Mouse (Mus musculus): ENCODE results near the gene Dcp1a. TPM values are rescaled to one million over a fixed set of nuclear protein-coding genes. Genes with fewer than 3 reads are reported as not detected.
A peak's percentile ranks its signal among the peaks of the same experiment; 100 is the strongest.
"Not testable (repeated sequence)": the region's sequence is repeated elsewhere in the genome, so short reads cannot be mapped to it uniquely, and the experiment has no call there.

Dcp1a gene
- total RNA-seq, 2 experiments from 2014 or later = 7.2 to 8.1 TPM

DNA sequence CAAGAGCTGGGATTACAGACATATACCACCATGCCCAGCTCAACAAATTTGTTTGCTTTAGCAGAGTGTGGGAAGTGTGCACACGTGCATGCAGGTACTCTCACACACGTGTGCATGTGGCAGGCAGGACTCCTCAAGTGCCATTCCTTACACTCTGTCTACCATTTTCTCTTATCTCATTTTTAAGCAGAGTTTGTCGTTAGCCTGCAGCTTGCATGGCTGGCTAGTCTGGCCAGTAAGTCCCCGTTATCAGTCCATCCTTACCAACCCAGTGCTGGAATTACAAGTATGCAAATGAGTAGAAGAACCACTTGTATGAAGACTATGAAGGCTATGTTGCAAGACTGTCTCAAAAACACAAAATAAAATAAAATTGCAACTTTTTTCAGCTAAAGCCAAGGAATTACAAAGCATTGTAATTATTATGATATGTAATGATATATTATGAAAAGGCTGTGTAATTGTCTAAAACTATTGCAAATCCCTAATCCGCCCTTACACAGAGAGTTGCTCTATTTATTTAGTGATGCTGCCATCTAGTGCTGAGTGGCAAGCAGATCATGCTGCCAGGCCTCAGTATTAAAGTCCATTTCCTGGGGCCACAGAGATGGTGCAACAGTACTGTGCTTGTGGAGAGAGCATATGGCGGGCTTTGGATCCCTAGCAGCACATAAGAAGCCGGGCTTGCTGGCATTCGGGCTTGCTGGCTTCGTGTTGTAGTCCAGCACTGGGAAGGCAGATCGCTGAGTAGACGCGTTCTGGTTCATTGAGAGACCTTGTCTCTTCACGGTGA is 36.8 kb downstream of the Dcp1a start:
- DNase-seq (ENCODE audit: low spot score) = no peak

DNA sequence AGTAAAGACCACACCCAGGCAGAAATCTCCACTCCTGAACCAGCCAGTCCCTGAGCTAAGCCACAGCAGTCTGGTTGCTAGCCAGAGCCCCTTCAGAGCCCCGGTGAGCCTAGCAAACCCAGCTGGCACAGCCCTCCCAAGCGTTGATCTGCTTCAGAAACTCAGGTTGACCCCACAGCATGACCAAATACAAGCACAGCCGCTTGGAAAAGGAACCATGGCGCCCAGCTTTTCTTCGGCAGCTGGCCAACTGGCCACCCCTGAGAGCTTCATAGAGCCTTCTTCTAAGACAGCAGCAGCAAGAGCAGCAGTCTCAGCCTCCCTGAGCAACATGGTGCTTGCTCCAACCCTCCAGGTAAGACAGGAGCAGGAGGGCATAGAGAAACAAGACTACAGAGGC is 40.0 kb downstream of the Dcp1a start:
- no peak for DNase-seq (ENCODE audit: low spot score)

DNA sequence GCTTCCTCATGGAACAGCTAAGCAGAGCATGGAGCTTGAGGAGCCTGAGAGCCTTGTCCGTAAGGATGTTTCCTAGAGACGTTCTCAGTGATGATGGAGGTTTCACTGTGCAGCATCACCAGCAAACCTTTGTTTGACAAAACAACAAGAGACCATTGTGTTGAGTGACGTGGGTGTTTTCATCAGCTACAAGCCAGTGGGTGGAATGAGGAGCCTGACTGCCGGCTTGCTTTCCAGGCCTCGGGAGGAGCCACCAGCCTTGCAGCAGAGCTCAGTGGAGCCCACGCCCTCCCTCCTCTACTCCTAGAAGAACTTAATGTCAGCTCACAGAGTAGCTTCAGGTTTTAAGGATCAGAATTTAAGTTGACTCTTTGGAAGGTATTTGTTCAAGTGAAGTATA is 44.0 kb downstream of the Dcp1a start:
- DNase-seq (ENCODE audit: low spot score) = no peak

DNA sequence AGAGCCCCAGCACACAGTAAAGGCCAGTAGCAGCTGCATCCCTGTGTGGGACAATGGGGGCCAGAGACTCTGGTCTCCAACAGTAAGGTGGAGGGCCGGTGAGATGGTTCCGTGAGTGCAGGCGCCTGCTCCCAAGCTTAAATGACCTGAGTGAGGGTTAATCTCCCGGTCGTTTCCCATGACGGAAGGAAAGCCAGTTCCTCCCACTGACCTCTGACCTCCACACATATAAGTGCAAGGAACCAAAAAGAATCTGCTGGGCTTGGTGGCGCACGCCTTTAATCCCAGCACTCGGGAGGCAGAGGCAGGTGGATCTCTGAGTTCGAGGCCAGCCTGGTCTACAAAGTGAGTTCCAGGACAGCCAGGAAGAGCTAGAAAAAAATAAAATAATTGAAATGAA is 49.1 kb downstream of the Dcp1a start:
- no peak for DNase-seq (ENCODE audit: low spot score)

- DNase-seq (ENCODE audit: low spot score) = no peak
Measured at GRCm38 (mm10) chr14:30528961-30529360, 49.6 kb downstream of the Dcp1a start.

GRCm38 (mm10) chr14:30529454-30529853 is 50.1 kb downstream of the Dcp1a start:
- DNase-seq (ENCODE audit: low spot score) = no peak

GRCm38 (mm10) chr14:30530726-30531269 is 51.5 kb downstream of the Dcp1a start:
- DNase-seq (ENCODE audit: low spot score) = no peak

GRCm38 (mm10) chr14:30531431-30531830 is 52.1 kb downstream of the Dcp1a start:
- no peak for DNase-seq (ENCODE audit: low spot score)

GRCm38 (mm10) chr14:30531896-30532295 is 52.6 kb downstream of the Dcp1a start:
- DNase-seq (ENCODE audit: low spot score) = no peak

GRCm38 (mm10) chr14:30533780-30534450 is 54.6 kb downstream of the Dcp1a start:
- DNase-seq (ENCODE audit: low spot score) = no peak

DNA sequence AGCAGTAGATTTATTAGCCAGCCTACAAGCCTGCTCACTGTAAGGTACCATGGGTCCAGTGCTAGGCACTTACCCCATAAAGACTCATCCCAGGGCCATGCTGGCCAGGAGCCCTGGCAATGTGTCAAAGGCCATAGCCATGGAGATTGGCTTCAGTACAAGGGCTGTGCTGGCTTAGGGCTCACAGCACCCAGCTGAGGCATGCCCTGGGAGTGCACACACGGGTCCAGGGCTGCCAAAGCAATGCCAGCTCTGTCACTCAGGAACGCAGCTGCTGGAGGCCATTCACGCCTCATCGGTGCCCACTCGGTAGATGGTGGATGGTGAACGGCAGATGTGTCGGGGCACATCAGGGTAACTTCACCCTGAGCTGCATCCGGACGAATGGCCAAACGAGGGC is 62.2 kb downstream of the Dcp1a start:
- DNase-seq (ENCODE audit: low spot score) = peak; percentile 85

DNA sequence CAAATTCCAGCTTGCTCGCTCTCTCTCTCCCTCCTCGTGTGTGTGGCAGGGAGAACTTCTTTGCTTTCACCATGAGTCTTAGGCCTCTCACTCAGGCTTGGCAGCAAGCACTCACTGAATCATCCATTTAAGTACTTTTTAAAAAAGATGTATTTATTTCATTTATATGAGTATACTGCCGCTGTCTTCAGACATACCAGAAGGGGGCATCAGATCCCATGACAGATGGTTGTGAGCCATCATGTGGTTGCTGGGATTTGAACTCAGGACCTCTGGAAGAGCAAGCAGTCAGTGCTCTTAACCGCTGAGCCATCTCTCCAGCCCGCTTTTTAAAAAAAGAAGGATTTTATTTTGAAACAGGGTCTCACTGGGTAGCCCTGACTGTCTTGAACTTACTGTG is 64.0 kb downstream of the Dcp1a start:
- not testable (repeated sequence) for DNase-seq (ENCODE audit: low spot score)

DNA sequence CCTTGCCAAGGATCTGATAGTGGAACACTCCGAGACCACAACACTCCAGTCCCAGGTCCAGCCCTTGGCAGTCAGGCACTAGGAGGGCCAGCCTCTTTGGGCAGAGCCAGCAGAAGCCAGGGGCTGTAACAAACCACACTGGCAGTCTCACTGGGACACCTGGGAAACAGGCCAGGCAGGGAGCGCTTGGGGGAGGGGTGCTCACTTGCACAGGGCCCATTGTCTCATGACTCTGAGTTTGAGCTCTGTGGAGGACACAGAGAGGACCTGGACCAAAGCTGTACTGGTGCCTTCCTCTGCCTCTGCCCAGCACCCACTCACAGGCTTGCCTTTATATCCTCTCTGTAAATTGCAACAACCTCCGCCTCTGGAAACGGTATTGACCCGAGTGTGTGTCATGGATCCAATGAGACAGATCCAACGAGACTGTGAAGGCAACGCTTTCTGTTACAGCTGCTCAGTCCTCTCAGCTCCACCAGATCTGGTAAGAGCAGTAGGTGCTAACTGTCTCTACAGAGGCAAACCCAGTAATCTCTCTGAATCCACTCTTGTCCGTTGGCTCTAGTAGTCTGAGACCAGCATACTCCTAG is 68.9 kb downstream of the Dcp1a start, which contains the start of gene Tkt:
Tkt (plus strand) TSS at position 229 of the 590 bp plus-strand sequence.
- peak; percentile 60 for DNase-seq (ENCODE audit: low spot score)

DNA sequence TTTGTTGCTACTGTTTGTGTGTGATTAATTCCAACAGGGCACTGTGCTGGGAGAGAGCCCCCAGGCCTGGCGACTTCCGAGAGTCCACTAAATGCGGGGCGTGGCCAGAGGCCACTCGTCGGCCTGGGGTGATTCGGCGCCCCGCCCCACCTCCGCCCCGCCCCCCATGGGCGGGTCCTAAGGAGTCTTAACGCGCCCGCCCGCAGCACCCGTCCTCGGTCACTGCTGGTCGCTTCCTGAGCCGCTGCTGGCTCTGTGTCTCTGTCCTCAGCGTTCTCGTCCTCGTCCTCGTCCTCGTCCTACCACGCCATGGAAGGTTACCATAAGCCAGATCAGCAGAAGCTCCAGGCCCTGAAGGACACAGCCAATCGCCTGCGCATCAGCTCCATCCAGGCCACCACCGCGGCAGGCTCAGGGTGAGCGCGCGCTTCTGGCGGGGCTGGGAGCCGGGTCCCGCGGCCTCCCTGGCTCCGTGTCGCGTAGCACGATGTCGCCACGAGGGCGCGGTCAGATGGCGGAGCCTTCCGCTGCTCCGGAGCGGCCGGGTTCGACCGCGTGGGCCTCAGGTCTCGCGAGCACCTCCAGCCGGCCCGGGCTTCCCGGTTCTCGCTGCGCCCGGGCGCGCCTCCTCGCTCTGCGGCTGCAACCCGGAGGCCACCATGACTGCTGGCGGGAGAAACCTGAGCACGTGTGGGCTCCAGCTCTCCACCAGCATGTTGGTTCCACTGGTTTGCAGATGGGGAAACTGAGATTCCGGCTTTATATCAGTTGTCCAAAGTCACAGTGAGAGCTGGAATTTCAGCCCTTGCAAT is 69.8 kb downstream of the Dcp1a start:
- peak; percentile 95 for DNase-seq (ENCODE audit: low spot score)

GRCm38 (mm10) chr14:30549777-30550149 is 70.4 kb downstream of the Dcp1a start:
- DNase-seq (ENCODE audit: low spot score) = no peak

DNA sequence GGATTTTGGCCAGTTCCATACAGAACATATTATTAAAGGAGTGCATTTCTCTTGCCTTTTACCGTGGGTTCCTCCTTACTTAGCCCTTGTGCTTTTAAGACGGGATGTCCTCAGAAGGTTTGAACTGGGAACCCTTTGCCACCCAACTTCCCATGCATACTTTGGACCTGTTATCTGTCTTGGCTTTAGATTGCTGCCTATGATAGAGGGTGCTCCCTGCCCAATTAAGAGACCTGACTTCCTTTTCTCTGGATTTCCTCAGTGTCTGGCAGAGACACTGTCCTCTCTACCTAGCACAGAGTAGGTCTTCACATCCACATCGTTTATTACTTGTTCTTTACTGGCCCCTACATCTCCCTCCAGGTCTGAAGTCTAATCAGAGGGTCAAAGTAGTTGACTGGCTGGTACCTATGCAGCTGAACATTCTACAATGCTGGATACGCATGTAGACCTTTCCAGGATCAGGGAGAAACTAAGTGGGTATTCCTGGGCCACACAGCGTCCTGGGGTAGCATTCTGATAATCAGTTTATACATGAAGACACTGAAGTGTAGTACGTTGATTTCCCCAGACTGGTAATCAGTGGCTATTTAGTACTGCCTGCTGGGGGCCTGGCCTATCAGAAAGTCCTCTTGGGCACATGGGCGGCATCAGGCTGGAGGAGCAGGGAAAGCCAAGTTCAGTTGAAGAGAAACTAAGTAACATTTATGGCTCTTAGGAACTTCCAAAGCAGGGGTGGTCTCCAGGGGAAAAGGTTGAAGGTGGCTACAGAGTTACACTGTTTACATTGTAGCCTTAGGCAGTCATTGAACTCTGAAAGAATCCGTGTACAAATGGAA is 71.1 kb downstream of the Dcp1a start:
- no peak for DNase-seq (ENCODE audit: low spot score)

DNA sequence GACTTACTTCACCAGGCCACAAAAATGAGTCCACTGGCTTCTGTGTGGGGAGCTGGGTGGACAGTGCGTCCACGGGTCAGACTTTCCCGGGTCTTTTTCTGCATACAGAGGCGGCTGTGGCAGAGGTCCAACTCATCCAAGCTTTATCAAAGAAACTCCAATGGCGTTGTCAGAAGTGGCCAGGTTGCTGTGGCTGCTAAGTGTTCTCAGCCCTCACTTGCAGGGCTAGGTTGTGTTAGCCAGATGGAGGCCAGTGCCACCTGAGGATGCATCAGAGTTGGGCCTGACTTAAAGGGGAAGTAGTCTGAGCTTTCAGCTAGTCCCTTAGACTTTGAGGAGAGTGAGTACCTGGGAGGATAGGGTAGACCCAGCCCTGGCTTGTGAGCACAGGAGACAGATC is 72.2 kb downstream of the Dcp1a start:
- DNase-seq (ENCODE audit: low spot score) = no peak

DNA sequence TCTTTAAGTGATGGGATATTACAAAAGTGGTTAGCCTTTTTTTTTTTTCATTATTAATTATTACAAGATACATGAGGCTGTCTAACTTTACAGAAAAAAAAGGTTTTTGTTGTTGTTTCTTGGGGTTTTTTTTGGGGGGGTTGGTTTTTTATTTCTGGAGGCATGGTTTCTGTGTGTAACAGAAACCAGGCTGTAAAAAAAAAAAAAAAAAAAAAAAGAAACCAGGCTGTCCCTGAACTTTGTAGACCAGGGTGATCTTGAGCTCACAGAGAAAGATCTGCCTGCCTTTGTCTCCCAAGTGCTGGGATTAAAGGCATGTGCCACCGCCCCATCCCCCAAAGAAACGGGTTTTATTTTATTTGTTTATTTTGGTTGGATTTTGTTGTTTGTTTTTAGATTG is 72.6 kb downstream of the Dcp1a start:
- DNase-seq (ENCODE audit: low spot score) = no peak

DNA sequence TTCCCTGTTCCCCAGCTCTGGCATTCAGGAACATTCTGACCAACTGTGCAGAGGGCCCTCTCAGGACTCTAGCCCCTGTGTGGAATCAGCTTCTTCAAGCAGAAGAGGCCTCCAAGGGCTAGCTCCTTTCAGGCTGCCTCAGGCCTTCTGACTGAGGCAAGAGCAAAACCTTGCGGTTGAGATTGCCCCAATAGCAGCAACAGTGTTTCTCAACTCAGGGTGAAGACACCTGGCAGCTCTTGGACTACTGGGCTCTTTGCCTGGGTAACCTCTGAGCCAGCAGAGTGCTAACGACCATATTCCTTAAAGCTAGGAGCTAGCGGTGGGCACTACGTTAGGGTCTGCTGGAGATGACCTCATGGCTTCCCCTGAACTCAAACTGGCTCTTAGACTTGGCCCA is 73.8 kb downstream of the Dcp1a start:
- peak; percentile 38 for DNase-seq (ENCODE audit: low spot score)

DNA sequence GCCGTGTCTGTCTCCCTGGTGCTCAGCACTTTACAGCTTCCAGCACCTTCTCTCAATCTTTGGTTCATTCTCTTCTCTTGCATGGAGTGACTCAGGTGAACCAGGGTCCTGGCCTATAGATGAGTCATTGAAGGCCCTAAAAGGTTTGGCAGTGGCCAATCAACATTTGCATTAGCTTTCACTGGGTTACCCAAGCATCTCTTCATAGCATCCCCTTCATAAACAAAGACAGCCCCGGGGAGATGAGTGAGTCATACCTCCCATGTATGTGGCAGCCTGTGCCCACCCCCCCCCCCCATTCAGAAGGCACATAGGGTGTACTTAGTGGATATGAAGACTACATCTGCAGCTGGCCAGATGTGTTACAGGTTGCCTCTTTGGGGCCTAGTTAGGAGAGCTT is 77.3 kb downstream of the Dcp1a start:
- DNase-seq (ENCODE audit: low spot score) = no peak

DNA sequence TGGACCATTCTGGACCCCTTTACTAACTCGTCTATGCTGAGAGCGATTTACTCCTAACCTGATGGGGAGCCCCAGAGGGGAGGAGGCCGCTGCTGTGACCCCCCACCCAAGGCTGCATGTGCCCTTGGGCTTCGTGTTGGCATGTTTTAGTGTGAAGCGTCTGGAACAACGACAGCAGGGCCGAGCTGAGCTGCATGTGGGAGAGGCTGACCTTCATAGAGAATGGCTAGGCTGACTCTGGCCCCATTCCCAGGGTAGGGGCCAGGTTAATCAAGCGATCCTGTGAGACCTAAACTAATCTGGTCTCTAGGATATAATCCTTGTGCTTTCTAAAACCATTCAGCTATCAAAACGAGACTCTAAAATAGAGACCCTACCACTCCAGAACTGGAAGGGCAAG is 78.4 kb downstream of the Dcp1a start:
- DNase-seq (ENCODE audit: low spot score) = no peak

Measured in gastrocnemius, adult 18-20 months (tissue).